Mouse (Mus musculus) forebrain, embryonic 14.5 days (tissue): ENCODE measurements around the gene Snd1. TPM values are rescaled to one million over a fixed set of nuclear protein-coding genes. Genes with fewer than 3 reads are reported as not detected.

Source experiments
- ATAC-seq: fragments of 200-750 bp; cut with Nextera tagmentation; 2 replicates; pipeline ENCODE4 v1.8.0; 2017; ENCODE audit warnings: mild to moderate bottlenecking, moderate library complexity
- DNase-seq: peaks from one replicate; pipeline ENCODE4 v3.0.0-alpha.2; 2015; ENCODE audit warnings: low spot score
- H3K27ac ChIP-seq: fragments of 300-500 bp; sonication (generic); 2 replicates; pipeline ENCODE4 v1.5.1; 2014; ENCODE audit warnings: low read depth, mild to moderate bottlenecking, control low read depth, low read length, moderate library complexity
- H3K27me3 ChIP-seq: fragments of 300-500 bp; sonication (generic); replicated peaks from 2 replicates; pipeline ENCODE4 v1.6.1; 2014; ENCODE audit warnings: low read length, control low read depth, mixed read lengths; ENCODE audit not compliant: control insufficient read depth, insufficient read depth
- H3K36me3 ChIP-seq: fragments of 300-500 bp; sonication (generic); 2 replicates; pipeline ENCODE4 v1.6.1; 2014; ENCODE audit warnings: low read length, control low read depth; ENCODE audit not compliant: control insufficient read depth, insufficient read depth
- H3K4me1 ChIP-seq: fragments of 300-500 bp; sonication (generic); 2 replicates; pipeline ENCODE4 v1.6.1; 2014; ENCODE audit warnings: antibody characterized with exemption, low read length, control low read depth; ENCODE audit not compliant: control insufficient read depth, insufficient read depth
- H3K4me2 ChIP-seq: fragments of 300-500 bp; sonication (generic); 2 replicates; pipeline ENCODE4 v1.6.1; 2014; ENCODE audit warnings: mild to moderate bottlenecking, control low read depth, low read length
- H3K4me3 ChIP-seq: fragments of 300-500 bp; sonication (generic); 2 replicates; pipeline ENCODE4 v1.5.1; 2014; ENCODE audit warnings: low read depth, low read length, control low read depth
- H3K9ac ChIP-seq: fragments of 300-500 bp; sonication (generic); 2 replicates; pipeline ENCODE4 v1.6.1; 2014; ENCODE audit warnings: mild to moderate bottlenecking, low read length, control low read depth, moderate library complexity
- H3K9me3 ChIP-seq: fragments of 300-500 bp; sonication (generic); replicated peaks from 2 replicates; pipeline ENCODE4 v1.6.1; 2016; ENCODE audit warnings: low read length, control low read depth, mixed read lengths; ENCODE audit not compliant: control insufficient read depth
- WGBS: fragments of 180-500 bp; shearing (Covaris S2); extraction: QIAGEN DNeasy Blood & Tissue Kit; methylation state at CpG from one replicate; pipeline ENCODE4 v1.1.7; 2014; 5-methylcytosine and 5-hydroxymethylcytosine counted together
- polyA plus RNA-seq: library from polyadenylated mRNA; unstranded; fragments of >200 nt; fragmentation: Nextera tagmentation; extraction: Ambion mirVana; gene quantifications from 2 replicates; pipeline ENCODE4 v1.2.1, GENCODE M21; 2014

Gene Snd1
- polyA plus RNA-seq, 1 experiment from 2014 or later, result 67.9 TPM

- no peaks in the 10 kb centered on the region for H3K27me3 ChIP-seq
- H3K4me2 ChIP-seq, result no peak overlapping the region
- H3K4me1 ChIP-seq, result no peaks in the 10 kb centered on the region
- H3K4me3 ChIP-seq, result no peak overlapping the region
- H3K27ac ChIP-seq, result no peak overlapping the region
- no peak for DNase-seq
- WGBS, result 81% methylated on average over 3 of the region's 3 CpGs
- no peaks in the 10 kb centered on the region for H3K9me3 ChIP-seq
- ATAC-seq, result no peak
- H3K9ac ChIP-seq, result no peak overlapping the region
- H3K36me3 ChIP-seq, result no peaks in the 10 kb centered on the region
These were observed 128.5 kb downstream of the Snd1 start for GRCm38 (mm10) chr6:28603401-28603800.

DNA sequence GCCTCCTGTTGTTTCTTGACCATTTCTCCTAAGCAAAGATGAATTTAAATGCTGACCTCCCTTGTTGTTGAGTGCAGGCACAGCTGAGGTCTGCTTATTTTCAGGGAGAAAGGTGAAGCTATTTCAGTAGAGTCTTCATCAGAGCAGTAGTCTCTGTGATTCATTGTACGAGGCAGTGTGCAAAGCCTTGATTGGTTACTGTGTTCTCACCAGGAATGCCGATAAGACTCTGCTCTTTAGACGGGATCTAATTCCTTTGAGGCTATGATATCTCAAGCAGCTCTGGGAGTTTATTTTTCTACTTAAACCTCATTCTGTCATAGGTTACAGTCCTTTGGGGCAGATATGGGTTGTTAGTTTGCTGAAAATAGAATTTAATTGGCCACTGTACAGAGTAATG lies 128.9 kb downstream of the Snd1 start:
- Histone ChIP-seq H3K4me2 (no peak overlapping the region), H3K27ac (no peak overlapping the region), H3K36me3 (no peaks in the 10 kb centered on the region), H3K9ac (no peak overlapping the region), H3K4me1 (no peaks in the 10 kb centered on the region), H3K27me3 (no peaks in the 10 kb centered on the region), H3K9me3 (no peaks in the 10 kb centered on the region), H3K4me3 (no peak overlapping the region)
- ATAC-seq (no peak), DNase-seq (no peak)
- 59% methylated on average over 3 of the region's 3 CpGs for WGBS

DNA sequence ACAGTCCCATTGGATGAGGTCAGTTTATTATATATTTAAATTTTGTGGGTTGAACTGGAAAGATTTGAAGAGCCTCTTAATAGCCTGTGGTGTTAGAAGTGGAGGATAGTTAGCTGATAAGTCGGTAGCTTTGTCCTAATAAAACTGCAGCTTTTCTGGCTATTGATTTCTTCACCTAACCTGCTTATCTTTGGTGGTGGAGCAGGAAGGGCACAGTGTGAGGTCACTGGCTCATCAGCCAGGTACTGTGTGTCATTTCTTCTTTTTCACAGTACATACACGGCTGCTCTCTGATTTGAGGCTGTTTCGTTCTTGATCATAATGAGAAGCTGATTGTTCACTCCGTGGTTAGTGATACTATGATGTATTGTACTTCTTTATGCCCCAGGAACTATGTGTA lies 134.4 kb downstream of the Snd1 start:
- H3K4me3 ChIP-seq, result no peak overlapping the region
- no peaks in the 10 kb centered on the region for H3K27me3 ChIP-seq
- H3K4me1 ChIP-seq, result no peaks in the 10 kb centered on the region; the same call in 1 of the 2 replicates
- H3K9me3 ChIP-seq, result no peaks in the 10 kb centered on the region
- DNase-seq (no peak), ATAC-seq (no peak)
- no peak overlapping the region for H3K27ac ChIP-seq
- H3K9ac ChIP-seq, result no peak overlapping the region
- no peak overlapping the region for H3K4me2 ChIP-seq
- 81% methylated on average over 4 of the region's 4 CpGs for WGBS
- H3K36me3 ChIP-seq, result no peaks in the 10 kb centered on the region

DNA sequence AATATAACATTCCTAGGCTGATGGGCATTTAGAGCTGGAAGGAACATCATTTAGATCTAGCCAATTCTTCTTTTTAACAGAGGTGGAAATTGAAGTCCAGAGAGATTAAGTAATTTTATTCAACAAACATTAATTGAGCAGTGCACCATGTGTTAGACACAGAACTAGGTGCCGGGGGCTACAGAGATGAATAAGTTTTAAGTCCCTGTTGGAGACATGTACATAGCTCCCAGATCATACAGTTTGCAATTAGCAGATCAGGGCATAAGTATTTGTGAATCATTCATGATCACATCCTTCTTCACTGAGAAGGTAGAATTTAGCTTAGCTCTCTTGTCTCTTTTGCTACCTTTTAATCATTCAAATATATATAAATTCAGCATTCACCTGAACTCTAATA lies 135.2 kb downstream of the Snd1 start:
- no peaks in the 10 kb centered on the region for H3K9me3 ChIP-seq
- H3K4me2 ChIP-seq, result no peak overlapping the region
- WGBS, result 87% methylated on average over 1 of the region's 1 CpGs
- DNase-seq (no peak), ATAC-seq (no peak)
- peaks cover 2% of the 10 kb centered on the region; the same call in 1 of the 2 replicates for H3K4me1 ChIP-seq
- no peak overlapping the region for H3K9ac ChIP-seq
- H3K36me3 ChIP-seq, result no peaks in the 10 kb centered on the region
- no peaks in the 10 kb centered on the region for H3K27me3 ChIP-seq
- no peak overlapping the region for H3K27ac ChIP-seq
- H3K4me3 ChIP-seq, result no peak overlapping the region

DNA sequence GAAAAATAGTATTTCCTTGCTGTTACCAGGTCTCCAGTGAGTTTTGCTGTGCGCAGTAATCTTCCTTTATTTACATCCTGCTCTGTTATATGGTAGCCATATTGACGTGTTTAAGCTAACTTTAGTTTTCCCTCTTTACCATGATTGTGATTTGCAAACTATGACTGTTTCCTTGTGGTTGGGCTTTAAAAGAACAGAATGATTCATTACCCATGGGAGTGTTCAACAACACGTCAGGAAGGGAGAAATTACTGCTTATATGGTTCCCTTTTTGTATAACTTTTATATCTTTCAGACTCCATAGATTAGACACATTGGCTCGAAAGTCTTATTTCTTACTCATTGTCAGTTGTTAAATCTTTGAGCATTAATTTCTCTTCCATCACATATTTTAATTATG lies 138.5 kb downstream of the Snd1 start:
- no peak overlapping the region for H3K4me2 ChIP-seq
- 85% methylated on average over 4 of the region's 4 CpGs for WGBS
- H3K9me3 ChIP-seq, result no peaks in the 10 kb centered on the region
- peaks cover 6% of the 10 kb centered on the region; the same call in 1 of the 2 replicates for H3K4me1 ChIP-seq
- H3K27ac ChIP-seq, result no peak overlapping the region
- H3K9ac ChIP-seq, result no peak overlapping the region
- DNase-seq, result no peak
- H3K27me3 ChIP-seq, result no peaks in the 10 kb centered on the region
- H3K4me3 ChIP-seq, result no peak overlapping the region
- no peaks in the 10 kb centered on the region for H3K36me3 ChIP-seq
- no peak for ATAC-seq

GRCm38 (mm10) chr6:28614856-28615255 lies 139.9 kb downstream of the Snd1 start:
- no peak overlapping the region for H3K4me3 ChIP-seq
- H3K27ac ChIP-seq, result no peak overlapping the region
- ATAC-seq (no peak), DNase-seq (no peak)
- WGBS, result 94% methylated on average over 4 of the region's 4 CpGs
- peaks cover 19% of the 10 kb centered on the region for H3K4me1 ChIP-seq
- H3K9me3 ChIP-seq, result no peaks in the 10 kb centered on the region
- H3K9ac ChIP-seq, result no peak overlapping the region
- H3K4me2 ChIP-seq, result no peak overlapping the region
- H3K27me3 ChIP-seq, result no peaks in the 10 kb centered on the region
- no peaks in the 10 kb centered on the region for H3K36me3 ChIP-seq

GRCm38 (mm10) chr6:28615408-28615807 lies 140.5 kb downstream of the Snd1 start:
- ATAC-seq (no peak), DNase-seq (no peak)
- Histone ChIP-seq H3K4me2 (no peak overlapping the region), H3K27ac (no peak overlapping the region), H3K4me1 (peaks cover 21% of the 10 kb centered on the region), H3K27me3 (no peaks in the 10 kb centered on the region), H3K4me3 (no peak overlapping the region), H3K9me3 (no peaks in the 10 kb centered on the region), H3K36me3 (no peaks in the 10 kb centered on the region), H3K9ac (no peak overlapping the region)
- 78% methylated on average over 3 of the region's 3 CpGs for WGBS

GRCm38 (mm10) chr6:28615966-28616365 lies 141.0 kb downstream of the Snd1 start:
- Histone ChIP-seq H3K9me3 (no peaks in the 10 kb centered on the region), H3K4me2 (no peak overlapping the region), H3K4me3 (no peak overlapping the region), H3K27ac (peak overlapping the region; percentile 67; the same call in 1 of the 2 replicates), H3K9ac (no peak overlapping the region), H3K4me1 (peaks cover 21% of the 10 kb centered on the region), H3K36me3 (no peaks in the 10 kb centered on the region), H3K27me3 (no peaks in the 10 kb centered on the region)
- WGBS, result 33% methylated on average over 3 of the region's 3 CpGs
- peak; percentile 54 for DNase-seq
- ATAC-seq, result peak; percentile 21; the same call in 1 of the 2 replicates

- Histone ChIP-seq H3K4me3 (no peak overlapping the region), H3K9ac (no peak overlapping the region), H3K27ac (no peak overlapping the region), H3K9me3 (no peaks in the 10 kb centered on the region), H3K27me3 (no peaks in the 10 kb centered on the region), H3K4me1 (peaks cover 21% of the 10 kb centered on the region), H3K4me2 (peak overlapping the region; percentile 16; the same call in 1 of the 2 replicates), H3K36me3 (no peaks in the 10 kb centered on the region)
- ATAC-seq, result peak; percentile 77
- DNase-seq, result peak; percentile 63
- 10% methylated on average over 3 of the region's 3 CpGs for WGBS
These were observed 143.4 kb downstream of the Snd1 start for GRCm38 (mm10) chr6:28618299-28618698.
